Mouse (Mus musculus) embryonic stem cell, embryonic (primary cell): Measurements from ENCODE around the gene Tssk6.

Experiments used
- CTCF ChIA-PET, 4 experiments: fragments of 300-600 bp in 2 of 4; fragments of 350-600 bp in 2 of 4; sonication (Branson Sonifier 250); formaldehyde crosslinking; loops; one replicate each; lab custom pipeline; 2022; ENCODE audit warnings: inconsistent platforms in 2 of 4; lab: Charles Lee
- POLR2A ChIA-PET, 4 experiments: fragments of 300-600 bp in 2 of 4; fragments of 350-600 bp in 2 of 4; sonication (Branson Sonifier 250); formaldehyde crosslinking; loops; one replicate each; lab custom pipeline; 2022; ENCODE audit warnings: antibody characterized with exemption in 4 of 4, inconsistent platforms in 1 of 4; lab: Charles Lee

Tssk6 gene

DNA sequence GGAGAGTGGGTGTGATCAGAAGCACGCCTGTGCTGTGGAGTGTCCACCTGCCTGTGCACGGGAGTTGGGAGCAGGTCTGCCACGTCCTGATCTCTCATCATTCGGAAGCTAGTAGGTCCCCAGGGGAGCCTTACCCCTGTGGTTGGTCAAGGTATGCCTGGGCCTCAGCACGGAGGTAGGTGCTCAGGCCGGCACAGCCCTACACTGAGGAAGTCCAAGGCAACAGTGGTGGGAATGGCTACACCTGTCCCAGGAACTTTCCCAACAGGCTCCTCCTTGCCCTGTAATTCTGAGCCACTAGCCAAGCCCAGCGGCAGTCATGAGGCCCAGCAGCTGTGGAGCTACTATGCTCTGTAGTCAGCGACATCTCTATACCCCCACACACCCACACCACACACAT is 22.3 kb upstream of the Tssk6 start:
- ChIA-PET CTCF (interaction anchor here in 1 of 4 experiments (0.7 to 1.1 kb wide), 3 partner anchors 8 to 29 kb away, joined by 3 to 4 read pairs (median 3); partner anchors contain the start of gene Cilp2), POLR2A (interaction anchor here in 3 of 4 experiments (0.6 to 1.5 kb wide), 7 partner anchors 9 to 59 kb away, joined by 3 to 9 read pairs (median 3); no protein-coding TSS in a partner anchor)

GRCm38 (mm10) chr8:69880841-69881240 is 21.1 kb upstream of the Tssk6 start:
- CTCF ChIA-PET: interaction anchor here in 1 of 4 experiments (1.1 kb wide), 1 partner anchor 10 kb away, joined by 3 read pairs; no protein-coding TSS in a partner anchor
- POLR2A ChIA-PET: interaction anchor here in 1 of 4 experiments (1.0 kb wide), 2 partner anchors 21 to 23 kb away, joined by 3 read pairs; partner anchors contain the start of genes Ndufa13, Tssk6 and Yjefn3

DNA sequence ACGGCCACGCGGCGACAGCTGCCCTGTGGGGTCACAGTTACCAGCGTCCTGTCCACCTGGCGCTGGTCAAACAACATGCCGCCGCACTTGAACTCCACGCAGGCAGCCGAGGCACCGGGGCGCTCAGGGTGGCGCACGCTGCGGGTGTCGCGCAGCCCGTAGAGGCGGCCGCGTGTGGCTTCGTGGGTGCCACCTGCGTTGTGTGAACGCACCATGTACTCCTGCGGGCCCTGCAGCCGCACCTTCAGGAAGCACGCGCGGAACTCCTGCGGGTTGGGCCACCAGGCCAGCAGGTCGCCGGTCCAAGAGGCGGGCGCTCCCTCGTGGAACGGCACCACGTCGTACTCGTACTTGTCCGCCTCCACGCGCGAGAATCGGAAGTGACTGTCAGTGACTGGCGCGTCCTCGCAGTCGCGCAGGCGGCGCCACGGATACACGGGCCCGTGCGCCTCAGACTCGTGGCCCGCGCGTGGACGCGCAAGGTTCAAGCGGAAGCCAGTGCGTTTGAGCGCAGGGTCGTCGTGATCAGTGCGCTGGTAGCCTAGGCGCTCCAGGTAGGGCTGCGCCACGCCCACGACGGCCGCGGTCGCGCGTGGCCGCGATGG is 20.6 kb upstream of the Tssk6 start:
- ChIA-PET POLR2A (interaction anchor here in 1 of 4 experiments (1.1 to 1.7 kb wide), 2 partner anchors 10 to 21 kb away, joined by 3 to 4 read pairs; partner anchors contain the start of genes Ndufa13 and Yjefn3), CTCF (interaction anchor here in 1 of 4 experiments (1.7 kb wide), 1 partner anchor 13 kb away, joined by 6 read pairs; no protein-coding TSS in a partner anchor)

- POLR2A ChIA-PET: interaction anchor here in 3 of 4 experiments (0.6 to 6.2 kb wide), 13 partner anchors 9 to 701 kb away, joined by 3 to 32 read pairs (median 4); partner anchors contain the start of genes Ndufa13 (in 2 of the 3), Yjefn3 (in 2 of the 3), Tssk6 (in 1 of the 3) and Zfp868 (in 1 of the 3)
- CTCF ChIA-PET: interaction anchor here in 2 of 4 experiments (0.6 to 1.7 kb wide), 4 partner anchors 12 to 31 kb away, joined by 3 to 6 read pairs (median 4); partner anchors contain the start of genes Ndufa13 (in 1 of the 2) and Yjefn3 (in 1 of the 2)
Measured at GRCm38 (mm10) chr8:69882021-69882756, 19.8 kb upstream of the Tssk6 start.

- POLR2A ChIA-PET: interaction anchor here in 2 of 4 experiments (0.6 to 6.2 kb wide), 22 partner anchors 8 to 308 kb away, joined by 3 to 32 read pairs (median 4); partner anchors contain the start of genes Ndufa13 (in 2 of the 2), Tssk6 (in 2 of the 2), Yjefn3 (in 2 of the 2) and Atp13a1 (in 1 of the 2)
- CTCF ChIA-PET: interaction anchor here in 3 of 4 experiments (0.6 to 1.7 kb wide), 11 partner anchors 11 to 997 kb away, joined by 3 to 6 read pairs (median 4); partner anchors contain the start of genes Ndufa13 (in 1 of the 3), Yjefn3 (in 1 of the 3) and Zfp868 (in 1 of the 3)
Measured at GRCm38 (mm10) chr8:69882833-69883600, 19.0 kb upstream of the Tssk6 start.

DNA sequence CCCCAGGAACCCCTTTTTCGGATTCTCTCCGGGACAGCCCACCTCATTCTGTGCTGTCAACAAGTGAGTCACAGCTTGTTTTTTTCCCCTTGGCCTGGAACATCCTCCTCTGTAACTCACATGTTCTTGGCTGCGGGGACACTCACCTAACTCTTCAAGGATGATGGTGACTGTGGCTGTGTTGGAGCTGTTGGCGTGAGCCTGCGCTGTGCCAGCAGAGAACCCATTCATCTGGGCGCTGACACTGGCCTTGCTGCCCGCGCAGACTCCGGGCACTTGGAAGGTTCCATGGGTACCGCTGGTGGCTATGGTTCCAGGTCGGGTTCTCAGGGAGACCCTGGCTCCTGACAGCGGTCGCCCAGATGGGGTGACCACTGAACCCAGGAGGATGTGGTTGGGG is 17.8 kb upstream of the Tssk6 start:
- POLR2A ChIA-PET: interaction anchor here in 3 of 4 experiments (0.8 to 6.2 kb wide), 17 partner anchors 8 to 259 kb away, joined by 3 to 32 read pairs (median 6); partner anchors contain the start of genes Atp13a1 (in 1 of the 3), Lpar2 (in 1 of the 3), Ndufa13 (in 1 of the 3) and Pbx4 (in 1 of the 3)
- CTCF ChIA-PET: interaction anchor here in 3 of 4 experiments (0.6 to 1.7 kb wide), 9 partner anchors 8 to 730 kb away, joined by 3 to 5 read pairs (median 3); partner anchors contain the start of genes Ndufa13 (in 1 of the 3), Yjefn3 (in 1 of the 3) and Zfp868 (in 1 of the 3)

DNA sequence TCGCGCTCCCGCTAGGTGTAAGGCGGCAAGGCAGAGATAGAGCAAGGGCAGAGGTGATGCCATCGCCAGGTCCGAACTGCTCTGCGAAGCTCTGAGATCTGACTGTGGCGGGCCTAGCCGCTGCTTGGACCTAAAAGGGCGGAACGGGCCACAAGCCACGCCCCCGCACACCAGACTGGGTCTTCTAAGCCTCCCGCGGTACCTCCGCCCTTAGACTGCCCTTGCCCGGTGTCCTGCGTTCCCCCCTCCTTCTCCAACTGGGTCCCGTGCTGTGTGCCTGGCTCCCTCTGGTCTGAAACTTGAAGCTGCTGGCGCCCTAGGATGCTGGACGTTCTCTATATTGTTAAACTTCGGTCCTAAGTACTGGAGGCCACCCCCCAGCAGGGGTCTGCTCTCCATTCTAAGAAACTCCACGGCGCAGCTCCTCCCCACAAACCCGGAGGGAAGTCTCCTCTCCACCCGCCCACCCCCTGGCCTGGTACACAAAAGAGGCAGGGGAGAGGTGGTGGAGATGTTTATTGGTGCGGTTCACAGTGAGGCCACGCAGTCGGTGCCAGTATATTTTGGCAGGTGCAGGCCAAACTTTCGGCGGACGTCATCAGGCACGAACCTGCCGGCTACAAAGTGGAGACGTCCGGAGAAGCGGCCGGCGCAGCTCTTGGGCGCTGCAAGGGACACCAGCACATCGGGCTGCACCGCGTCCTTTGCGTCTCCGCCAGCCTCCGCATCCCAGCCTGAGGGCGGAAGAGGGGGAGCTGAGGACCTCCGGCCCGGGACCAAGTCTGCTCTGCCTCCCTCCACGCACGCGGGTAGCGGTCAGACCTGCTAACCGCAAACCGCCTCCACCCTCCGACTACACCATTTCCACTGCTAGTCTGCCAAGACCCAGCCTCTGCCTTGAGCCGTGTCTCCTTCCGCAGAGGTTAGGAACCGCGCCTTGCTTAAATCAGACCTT is 14.4 kb upstream of the Tssk6 start, which contains the start of gene Cilp2:
TSS of gene Cilp2 (minus strand) at position 399 of the 955 bp plus-strand sequence.
- POLR2A ChIA-PET: interaction anchor here in 3 of 4 experiments (0.5 to 6.2 kb wide), 19 partner anchors 8 to 262 kb away, joined by 3 to 32 read pairs (median 4); partner anchors contain the start of genes Lpar2 (in 1 of the 3), Ndufa13 (in 1 of the 3), Tssk6 (in 1 of the 3) and Yjefn3 (in 1 of the 3)
- CTCF ChIA-PET: interaction anchor here in 3 of 4 experiments (0.7 to 1.5 kb wide), 5 partner anchors 9 to 262 kb away, joined by 3 to 7 read pairs (median 4); partner anchors contain the start of gene Zfp868 (in 1 of the 3)

DNA sequence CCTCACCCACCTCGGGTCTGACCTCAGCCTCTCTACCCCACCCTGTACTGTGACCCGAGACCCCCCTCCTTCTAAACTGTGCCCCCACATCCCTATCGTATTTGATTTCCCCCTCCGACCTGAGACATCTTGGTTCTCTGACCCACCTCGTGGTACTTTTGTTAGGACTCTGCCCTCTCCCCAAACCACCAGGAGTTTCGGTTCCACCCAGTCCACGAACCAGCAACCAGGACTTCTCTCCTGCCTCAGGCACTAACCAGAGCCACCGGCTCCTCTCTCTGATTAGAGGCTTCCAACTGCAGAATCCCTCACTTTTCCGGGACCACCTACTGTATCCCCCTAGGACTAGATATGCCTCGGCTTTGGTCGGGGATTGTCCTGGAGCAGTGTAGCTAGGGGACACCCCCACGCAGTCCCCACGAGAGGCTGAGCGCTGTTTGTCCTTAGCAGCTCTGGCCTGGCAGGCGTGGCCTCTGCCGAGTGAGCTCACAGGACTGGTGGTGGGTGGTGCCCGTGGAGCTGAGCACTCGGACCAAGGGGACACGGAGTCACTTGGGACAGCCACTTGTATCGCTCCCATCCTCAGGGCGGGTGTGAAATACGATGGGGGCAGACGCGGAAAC is 13.6 kb upstream of the Tssk6 start:
- ChIA-PET CTCF (interaction anchor here in 1 of 4 experiments (0.9 to 1.5 kb wide), 2 partner anchors 13 to 263 kb away, joined by 3 to 5 read pairs; partner anchors contain the start of gene Zfp868), POLR2A (interaction anchor here (0.5 to 6.2 kb wide), 9 partner anchors 8 to 263 kb away, joined by 3 to 32 read pairs (median 4); partner anchors contain the start of genes Lpar2 (in 1 of the 4), Ndufa13 (in 1 of the 4), Tssk6 (in 1 of the 4) and Yjefn3 (in 1 of the 4))

- ChIA-PET POLR2A (interaction anchor here (0.6 to 1.3 kb wide), 5 partner anchors 9 to 67 kb away, joined by 3 to 6 read pairs (median 3); partner anchors contain the start of gene Lpar2 (in 1 of the 4)), CTCF (interaction anchor here in 1 of 4 experiments (0.9 kb wide), 1 partner anchor 13 kb away, joined by 3 read pairs; no protein-coding TSS in a partner anchor)
Measured at GRCm38 (mm10) chr8:69888902-69889301, 13.1 kb upstream of the Tssk6 start.

DNA sequence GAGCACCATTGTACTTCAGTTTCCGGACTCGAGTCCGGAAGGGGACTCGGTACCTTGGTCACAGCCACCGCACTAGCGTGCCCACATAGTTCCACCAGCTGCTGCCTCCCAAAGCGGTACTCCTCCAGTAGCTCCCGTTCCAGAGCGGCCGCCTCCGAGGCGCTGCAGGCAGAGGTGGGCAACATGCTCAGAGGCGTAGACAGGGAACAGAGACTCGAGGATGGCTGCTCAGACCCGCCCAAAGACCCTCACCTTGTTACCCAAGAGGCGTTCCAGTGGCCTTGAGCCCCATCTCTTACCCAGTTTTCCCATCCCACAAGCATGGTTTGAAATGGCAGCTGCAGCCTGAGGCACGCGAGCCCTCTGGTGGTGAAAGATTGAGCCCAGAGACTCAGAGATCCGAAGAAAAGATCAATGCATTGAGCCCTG is 11.2 kb upstream of the Tssk6 start:
- POLR2A ChIA-PET: interaction anchor here in 3 of 4 experiments (0.6 to 2.4 kb wide), 27 partner anchors 9 to 562 kb away, joined by 3 to 17 read pairs (median 4); partner anchors contain the start of genes Ndufa13 (in 2 of the 3), Yjefn3 (in 2 of the 3), Gatad2a (in 1 of the 3) and Lpar2 (in 1 of the 3)
- CTCF ChIA-PET: interaction anchor here (0.6 to 2.2 kb wide), 30 partner anchors 11 to 562 kb away, joined by 3 to 15 read pairs (median 4); partner anchors contain the start of genes Yjefn3 (in 2 of the 4), Ndufa13 (in 1 of the 4), Tssk6 (in 1 of the 4) and Zfp868 (in 1 of the 4)

DNA sequence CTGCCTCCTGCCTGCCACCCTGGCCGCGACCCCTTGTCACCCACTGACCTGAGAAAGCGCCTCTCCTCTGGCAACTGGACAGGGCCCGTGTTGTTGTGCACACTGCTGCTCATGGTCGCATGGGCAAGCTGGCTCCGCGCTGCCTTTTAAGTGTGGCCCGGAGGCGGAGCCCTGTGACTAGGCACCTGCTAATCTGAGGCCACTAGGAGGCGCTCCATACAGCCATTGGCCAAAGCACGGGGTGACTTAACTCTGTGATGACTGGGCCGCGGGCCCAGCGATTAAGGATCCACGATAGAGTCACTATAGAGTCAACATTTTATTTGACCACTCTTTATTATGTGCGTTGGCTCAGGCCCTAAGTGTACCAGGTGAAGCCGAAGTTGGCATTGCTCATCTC is 8.1 kb upstream of the Tssk6 start:
- POLR2A ChIA-PET: interaction anchor here (0.6 to 3.5 kb wide), 39 partner anchors 8 to 494 kb away, joined by 3 to 31 read pairs (median 4); partner anchors contain the start of genes Ndufa13 (in 3 of the 4), Yjefn3 (in 3 of the 4), Tssk6 (in 2 of the 4) and Zfp868 (in 2 of the 4)
- CTCF ChIA-PET: interaction anchor here (0.6 to 3.3 kb wide), 27 partner anchors 8 to 467 kb away, joined by 3 to 23 read pairs (median 4); partner anchors contain the start of genes Gatad2a (in 1 of the 4), Lpar2 (in 1 of the 4), Ndufa13 (in 1 of the 4) and Yjefn3 (in 1 of the 4)

GRCm38 (mm10) chr8:69894836-69895332 is 7.1 kb upstream of the Tssk6 start:
- ChIA-PET CTCF (interaction anchor here in 3 of 4 experiments (0.7 to 3.3 kb wide), 10 partner anchors 8 to 193 kb away, joined by 3 to 23 read pairs (median 6); partner anchors contain the start of genes Gatad2a (in 1 of the 3), Ndufa13 (in 1 of the 3) and Yjefn3 (in 1 of the 3)), POLR2A (interaction anchor here in 3 of 4 experiments (0.6 to 3.5 kb wide), 18 partner anchors 9 to 277 kb away, joined by 3 to 31 read pairs (median 4); partner anchors contain the start of genes Ndufa13 (in 2 of the 3), Tssk6 (in 2 of the 3), Yjefn3 (in 2 of the 3) and Tmem161a (in 1 of the 3))

GRCm38 (mm10) chr8:69895772-69896451 is 6.1 kb upstream of the Tssk6 start:
- POLR2A ChIA-PET: interaction anchor here in 2 of 4 experiments (1.0 to 3.8 kb wide), 7 partner anchors 10 to 67 kb away, joined by 3 to 32 read pairs (median 3); partner anchors contain the start of gene Cilp2 (in 1 of the 2)
- CTCF ChIA-PET: interaction anchor here in 1 of 4 experiments (0.6 to 1.4 kb wide), 2 partner anchors 9 to 14 kb away, joined by 3 read pairs; no protein-coding TSS in a partner anchor
